In the genomic region with DNA sequence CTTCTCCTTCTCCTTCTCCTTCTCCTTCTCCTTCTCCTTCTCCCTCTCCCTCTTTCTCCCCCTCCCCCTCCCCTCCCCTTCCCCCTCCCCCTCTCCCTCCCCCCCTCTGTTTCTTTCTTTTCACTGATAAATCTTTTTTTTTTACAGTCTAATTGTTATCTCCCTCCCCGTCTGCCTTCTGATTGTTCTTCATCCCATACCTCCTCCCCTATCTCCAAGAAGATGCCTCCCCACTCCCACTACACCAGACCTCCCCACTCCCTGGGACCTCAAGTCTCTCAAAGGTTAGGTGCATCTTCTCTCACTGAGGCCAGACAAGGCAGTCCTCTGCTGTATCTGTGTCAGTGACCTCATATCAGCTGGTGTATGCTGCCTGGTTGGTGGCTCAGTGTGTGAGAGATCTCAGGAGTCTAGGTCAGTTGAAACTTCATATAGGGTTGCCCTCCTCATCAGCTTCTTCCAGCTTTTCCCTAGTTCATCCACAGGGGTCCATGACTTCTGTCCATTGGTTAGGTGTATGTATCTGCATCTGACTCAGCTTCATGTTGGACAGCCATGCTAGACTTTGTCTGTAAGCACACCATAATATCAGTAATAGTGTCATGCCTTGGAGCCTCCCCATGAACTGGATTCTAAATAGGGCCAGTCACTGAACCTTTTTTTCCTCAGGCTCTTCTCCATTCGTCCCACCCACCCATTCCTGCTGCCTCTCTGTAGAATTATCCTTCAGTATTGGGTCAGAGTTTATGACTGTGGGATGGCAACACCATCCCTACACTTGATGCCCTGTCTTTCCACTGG, we compare ENCODE assay signal across 31 mouse cellular contexts. TPM values are rescaled to one million over a fixed set of nuclear protein-coding genes. Genes with fewer than 3 reads are reported as not detected.
DNase-seq lines count a peak whose midpoint lies in the region; ATAC-seq and TF ChIP-seq lines count a peak whose summit lies in the region.
"Had no signal": no experiment of that assay in that cellular context is flagged by ENCODE, and none has a peak within 500 bp of the region (broad histone marks: within the 10 kb centered on the region; RNA-seq: fewer than 3 reads in every experiment).

No protein-coding gene starts in this region.

- H3K27me3 ChIP-seq in heart, embryonic 11.5 days (ENCODE audit: control insufficient read depth, insufficient read depth, low read length), result no peaks in the 10 kb centered on the region
- H3K27me3 ChIP-seq in liver, embryonic 12.5 days (replicated peaks), result no peaks in the 10 kb centered on the region
- H3K27me3 ChIP-seq in liver, embryonic 16.5 days (ENCODE audit: control insufficient read depth, insufficient read depth, low read depth, low read length), result no peaks in the 10 kb centered on the region
- H3K27me3 ChIP-seq in midbrain, postnatal 0 days (ENCODE audit: insufficient read depth, low read length), result no peaks in the 10 kb centered on the region
- H3K27me3 ChIP-seq in hindbrain, embryonic 10.5 days (ENCODE audit: insufficient read depth, poor library complexity, severe bottlenecking), result no peaks in the 10 kb centered on the region
- H3K27me3 ChIP-seq: embryonic facial prominence, embryonic 15.5 days; forebrain, embryonic 13.5 days; hindbrain, embryonic 13.5 days had no signal

- no peak for TF ChIP-seq CTCF in midbrain, postnatal 0 days (IDR thresholded peaks at IDR 0.05)

- H3K9me3 ChIP-seq in heart, embryonic 11.5 days (replicated peaks; ENCODE audit: control insufficient read depth, low read length), result no peaks in the 10 kb centered on the region
- H3K9me3 ChIP-seq in liver, embryonic 12.5 days (replicated peaks), result no peaks in the 10 kb centered on the region
- H3K9me3 ChIP-seq in liver, embryonic 16.5 days (replicated peaks; ENCODE audit: control insufficient read depth, low read length), result no peaks in the 10 kb centered on the region
- no peaks in the 10 kb centered on the region for H3K9me3 ChIP-seq in midbrain, postnatal 0 days (ENCODE audit: low read length)
- H3K9me3 ChIP-seq in hindbrain, embryonic 10.5 days, result no peaks in the 10 kb centered on the region
- H3K9me3 ChIP-seq: embryonic facial prominence, embryonic 15.5 days; forebrain, embryonic 13.5 days; heart, embryonic 10.5 days; hindbrain, embryonic 13.5 days had no signal

- no peak overlapping the region for H3K4me3 ChIP-seq in heart, embryonic 11.5 days (ENCODE audit: low read depth, low read length)
- H3K4me3 ChIP-seq in liver, embryonic 12.5 days, result no peak overlapping the region
- no peak overlapping the region for H3K4me3 ChIP-seq in liver, embryonic 16.5 days (ENCODE audit: low read depth, low read length)
- no peak overlapping the region for H3K4me3 ChIP-seq in midbrain, postnatal 0 days (ENCODE audit: low read depth, low read length)
- H3K4me3 ChIP-seq in hindbrain, embryonic 10.5 days, result no peak overlapping the region
- H3K4me3 ChIP-seq: embryonic facial prominence, embryonic 15.5 days; forebrain, embryonic 13.5 days; gastrocnemius, adult 2 months; heart, embryonic 10.5 days; hindbrain, embryonic 13.5 days had no signal

- H3K9ac ChIP-seq in heart, embryonic 11.5 days (ENCODE audit: low read depth, low read length), result no peak overlapping the region
- H3K9ac ChIP-seq in liver, embryonic 12.5 days, result peak overlapping the region; percentile 57
- H3K9ac ChIP-seq in liver, embryonic 16.5 days (ENCODE audit: low read depth, low read length), result peak overlapping the region; percentile 40
- H3K9ac ChIP-seq in midbrain, postnatal 0 days (replicated peaks; ENCODE audit: low read length, poor library complexity, severe bottlenecking), result no peak overlapping the region
- H3K9ac ChIP-seq: embryonic facial prominence, embryonic 15.5 days; forebrain, embryonic 13.5 days; forebrain, postnatal 0 days; hindbrain, embryonic 13.5 days had no signal

- 35% methylated on average over 2 of the region's 2 CpGs for WGBS in heart, embryonic 11.5 days (ENCODE audit: insufficient replicate concordance)
- 28% methylated on average over 1 of the region's 2 CpGs for WGBS in liver, embryonic 12.5 days (ENCODE audit: insufficient replicate concordance)
- WGBS in liver, embryonic 16.5 days (ENCODE audit: insufficient replicate concordance), result 19% methylated on average over 2 of the region's 2 CpGs
- 33% methylated on average over 1 of the region's 2 CpGs for WGBS in midbrain, postnatal 0 days
- WGBS in hindbrain, embryonic 10.5 days, result 42% methylated on average over 2 of the region's 2 CpGs

- no peaks in the 10 kb centered on the region for H3K4me1 ChIP-seq in heart, embryonic 11.5 days (ENCODE audit: control insufficient read depth, insufficient read depth, low read length)
- H3K4me1 ChIP-seq in liver, embryonic 12.5 days, result peaks cover 62% of the 10 kb centered on the region
- peaks cover 23% of the 10 kb centered on the region for H3K4me1 ChIP-seq in liver, embryonic 16.5 days (ENCODE audit: control insufficient read depth, low read depth, low read length)
- no peaks in the 10 kb centered on the region for H3K4me1 ChIP-seq in midbrain, postnatal 0 days (ENCODE audit: insufficient read depth, low read length)
- H3K4me1 ChIP-seq in hindbrain, embryonic 10.5 days (replicated peaks), result no peaks in the 10 kb centered on the region
- H3K4me1 ChIP-seq: embryonic facial prominence, embryonic 15.5 days; forebrain, embryonic 13.5 days; heart, embryonic 10.5 days; hindbrain, embryonic 13.5 days had no signal

- H3K36me3 ChIP-seq in heart, embryonic 11.5 days (ENCODE audit: control insufficient read depth, insufficient read depth, low read length), result no peaks in the 10 kb centered on the region
- no peaks in the 10 kb centered on the region for H3K36me3 ChIP-seq in liver, embryonic 12.5 days
- H3K36me3 ChIP-seq in liver, embryonic 16.5 days (ENCODE audit: control insufficient read depth, insufficient read depth), result no peaks in the 10 kb centered on the region
- no peaks in the 10 kb centered on the region for H3K36me3 ChIP-seq in midbrain, postnatal 0 days (ENCODE audit: insufficient read depth, low read length)
- H3K36me3 ChIP-seq in hindbrain, embryonic 10.5 days, result no peaks in the 10 kb centered on the region
- H3K36me3 ChIP-seq: embryonic facial prominence, embryonic 15.5 days; heart, embryonic 10.5 days; hindbrain, embryonic 13.5 days had no signal

- no peak for DNase-seq in heart, postnatal 4 days
- no peak for DNase-seq in midbrain, postnatal 0 days (ENCODE audit: low spot score)
- DNase-seq in hindbrain, embryonic 10.5 days (ENCODE audit: low spot score), result no peak
- DNase-seq: adrenal gland, adult 8-10 months; B cell, adult 2 months; cerebellum, adult 11 months; cerebellum, adult 8-10 months; cerebellum, postnatal 14 days; embryo, embryonic 11 days; forebrain, postnatal 0 days; gastrocnemius, adult 2 months; gastrocnemius, postnatal 25 days; heart, postnatal 36 days had no signal

- H3K27ac ChIP-seq in heart, embryonic 11.5 days (ENCODE audit: low read depth, low read length), result 0 out of 2 replicates have a peak overlapping the region, but pooled peaks have one; percentile 22
- H3K27ac ChIP-seq in liver, embryonic 12.5 days, result peak overlapping the region; percentile 81
- peak overlapping the region; percentile 67 for H3K27ac ChIP-seq in liver, embryonic 16.5 days (ENCODE audit: low read length)
- no peak overlapping the region for H3K27ac ChIP-seq in midbrain, postnatal 0 days (ENCODE audit: low read depth, low read length)
- no peak overlapping the region for H3K27ac ChIP-seq in hindbrain, embryonic 10.5 days
- H3K27ac ChIP-seq: embryonic facial prominence, embryonic 15.5 days; forebrain, embryonic 13.5 days; gastrocnemius, adult 2 months; heart, embryonic 10.5 days; hindbrain, embryonic 13.5 days; hindbrain, postnatal 0 days had no signal

- H3K4me2 ChIP-seq in heart, embryonic 11.5 days, result peak overlapping the region; percentile 35
- peak overlapping the region; percentile 38 for H3K4me2 ChIP-seq in liver, embryonic 12.5 days
- 0 out of 2 replicates have a peak overlapping the region, but pooled peaks have one; percentile 6 for H3K4me2 ChIP-seq in liver, embryonic 16.5 days (ENCODE audit: low read depth, low read length)
- H3K4me2 ChIP-seq in midbrain, postnatal 0 days (ENCODE audit: low read depth, low read length, poor library complexity, severe bottlenecking), result no peak overlapping the region
- H3K4me2 ChIP-seq: embryonic facial prominence, embryonic 15.5 days; forebrain, embryonic 13.5 days; hindbrain, embryonic 13.5 days had no signal

- no peak for ATAC-seq in heart, embryonic 11.5 days (replicated peaks; ENCODE audit: insufficient number of reproducible peaks, low FRiP score, low TSS enrichment)
- ATAC-seq in erythroblast, adult 5-6 weeks (replicated peaks; ENCODE audit: low FRiP score, poor library complexity, severe bottlenecking), result peak; percentile 50; the same call in 1 of the 2 replicates
- ATAC-seq in liver, embryonic 12.5 days, result peak; percentile 75
- peak; percentile 73 for ATAC-seq in liver, embryonic 16.5 days (ENCODE audit: low read depth)
- ATAC-seq in midbrain, postnatal 0 days (ENCODE audit: low FRiP score), result no peak
- ATAC-seq in erythroid progenitor cell, adult 5-6 weeks (replicated peaks; ENCODE audit: low FRiP score, poor library complexity, severe bottlenecking), result no peak
- ATAC-seq: CD4-positive, CD25-positive, alpha-beta regulatory T cell, adult 4 months; forebrain, embryonic 13.5 days; forebrain, postnatal 0 days; hindbrain, postnatal 0 days had no signal

RNA-seq across cellular contexts. Expression of gene Hbb-bh1, which starts 1.8 kb away (rescaled TPM):
- 7,786 and 8,740 TPM in 2 replicates for polyA plus RNA-seq in heart, embryonic 11.5 days (2014; fragmentation: Nextera tagmentation; extraction: Ambion mirVana)
- total RNA-seq in heart, postnatal 4 days (2021), result not detected
- not detected in 2 replicates for total RNA-seq in erythroblast, adult 5-6 weeks (2015; ENCODE audit: low replicate concordance)
- not detected in 2 replicates for total RNA-seq in erythroblast, adult 5-6 weeks (2017; ENCODE audit: low replicate concordance)
- 1,392 and 1,481 TPM in 2 replicates for polyA plus RNA-seq in liver, embryonic 12.5 days (2016; fragmentation: Nextera tagmentation; extraction: Ambion mirVana)
- 24.9 and 31.8 TPM in 2 replicates for polyA plus RNA-seq in liver, embryonic 16.5 days (2015; fragmentation: Nextera tagmentation; extraction: Ambion mirVana)
- total RNA-seq in midbrain, postnatal 0 days (2014; rRNA removed), result not detected in 2 replicates
- polyA plus RNA-seq in midbrain, postnatal 0 days (2015; fragmentation: Nextera tagmentation; extraction: Ambion mirVana), result not detected in 2 replicates
- 3,568 and 4,570 TPM in 2 replicates for polyA plus RNA-seq in hindbrain, embryonic 10.5 days (2016; fragmentation: Nextera tagmentation; extraction: Ambion mirVana)
- total RNA-seq in erythroid progenitor cell, adult 5-6 weeks (2015; ENCODE audit: low replicate concordance), result not detected in 2 replicates
- not detected in 2 replicates for total RNA-seq in erythroid progenitor cell, adult 5-6 weeks (2017; ENCODE audit: low replicate concordance)
- total RNA-seq: adrenal gland, adult 8-10 months; adrenal gland, postnatal 4 days; common myeloid progenitor, adult 5-6 weeks; forebrain, postnatal 0 days; gastrocnemius, adult 2 months; gastrocnemius, postnatal 25 days; granulocyte monocyte progenitor cell, adult 5-6 weeks; heart, postnatal 36 days; hindbrain, postnatal 0 days had no signal
- polyA plus RNA-seq: CD4-positive, CD25-positive, alpha-beta regulatory T cell, adult 4 months; forebrain, postnatal 0 days; heart, postnatal 0 days; hindbrain, postnatal 0 days had no signal

RNA-seq across cellular contexts. Expression of gene Hbb-bh2, which starts 4.4 kb away (rescaled TPM):
- 0.31 TPM in 1 of 2 replicates, not detected in the other for polyA plus RNA-seq in heart, embryonic 11.5 days (2014; fragmentation: Nextera tagmentation; extraction: Ambion mirVana)
- total RNA-seq in heart, postnatal 4 days (2021), result not detected
- total RNA-seq in erythroblast, adult 5-6 weeks (2015; ENCODE audit: low replicate concordance), result not detected in 2 replicates
- 1.0 and 4.6 TPM in 2 replicates for total RNA-seq in erythroblast, adult 5-6 weeks (2017; ENCODE audit: low replicate concordance)
- polyA plus RNA-seq in liver, embryonic 12.5 days (2016; fragmentation: Nextera tagmentation; extraction: Ambion mirVana), result 0.72 and 1.2 TPM in 2 replicates
- 0.22 TPM in 1 of 2 replicates, not detected in the other for polyA plus RNA-seq in liver, embryonic 16.5 days (2015; fragmentation: Nextera tagmentation; extraction: Ambion mirVana)
- total RNA-seq in midbrain, postnatal 0 days (2014; rRNA removed), result not detected in 2 replicates
- not detected in 2 replicates for polyA plus RNA-seq in midbrain, postnatal 0 days (2015; fragmentation: Nextera tagmentation; extraction: Ambion mirVana)
- polyA plus RNA-seq in hindbrain, embryonic 10.5 days (2016; fragmentation: Nextera tagmentation; extraction: Ambion mirVana), result 0.63 TPM in 1 of 2 replicates, not detected in the other
- total RNA-seq in erythroid progenitor cell, adult 5-6 weeks (2015; ENCODE audit: low replicate concordance), result not detected in 2 replicates
- total RNA-seq in erythroid progenitor cell, adult 5-6 weeks (2017; ENCODE audit: low replicate concordance), result not detected in 2 replicates
- total RNA-seq: adrenal gland, adult 8-10 months; adrenal gland, postnatal 4 days; common myeloid progenitor, adult 5-6 weeks; forebrain, postnatal 0 days; gastrocnemius, adult 2 months; gastrocnemius, postnatal 25 days; granulocyte monocyte progenitor cell, adult 5-6 weeks; heart, postnatal 36 days; hindbrain, postnatal 0 days had no signal
- polyA plus RNA-seq: brain, embryonic 14.5 days; CD4-positive, CD25-positive, alpha-beta regulatory T cell, adult 4 months; embryonic facial prominence, embryonic 11.5 days; embryonic facial prominence, embryonic 15.5 days; forebrain, embryonic 13.5 days; forebrain, postnatal 0 days; heart, postnatal 0 days; hindbrain, embryonic 13.5 days; hindbrain, postnatal 0 days; intestine, embryonic 14.5 days had no signal

RNA-seq across cellular contexts. Expression of gene Hbb-y, which starts 8.3 kb away (rescaled TPM):
- 35,401 and 41,924 TPM in 2 replicates for polyA plus RNA-seq in heart, embryonic 11.5 days (2014; fragmentation: Nextera tagmentation; extraction: Ambion mirVana)
- total RNA-seq in heart, postnatal 4 days (2021), result under 1 TPM in 1 of 2 experiments, not detected in 1; 0.74 TPM
- total RNA-seq in erythroblast, adult 5-6 weeks (2015; ENCODE audit: low replicate concordance), result 2.9 and 8.6 TPM in 2 replicates
- not detected in 2 replicates for total RNA-seq in erythroblast, adult 5-6 weeks (2017; ENCODE audit: low replicate concordance)
- polyA plus RNA-seq in liver, embryonic 12.5 days (2016; fragmentation: Nextera tagmentation; extraction: Ambion mirVana), result 9,927 and 10,875 TPM in 2 replicates
- 114 and 115 TPM in 2 replicates for polyA plus RNA-seq in liver, embryonic 16.5 days (2015; fragmentation: Nextera tagmentation; extraction: Ambion mirVana)
- 1.0 TPM in 1 of 2 replicates, not detected in the other for total RNA-seq in midbrain, postnatal 0 days (2014; rRNA removed)
- polyA plus RNA-seq in midbrain, postnatal 0 days (2015; fragmentation: Nextera tagmentation; extraction: Ambion mirVana), result 1.1 TPM in 1 of 2 replicates, not detected in the other
- 8,684 and 9,134 TPM in 2 replicates for polyA plus RNA-seq in hindbrain, embryonic 10.5 days (2016; fragmentation: Nextera tagmentation; extraction: Ambion mirVana)
- total RNA-seq in erythroid progenitor cell, adult 5-6 weeks (2015; ENCODE audit: low replicate concordance), result not detected in 2 replicates
- not detected in 2 replicates for total RNA-seq in erythroid progenitor cell, adult 5-6 weeks (2017; ENCODE audit: low replicate concordance)
- total RNA-seq: adrenal gland, adult 8-10 months; adrenal gland, postnatal 4 days; gastrocnemius, adult 2 months; gastrocnemius, postnatal 25 days; granulocyte monocyte progenitor cell, adult 5-6 weeks; heart, postnatal 36 days; hindbrain, postnatal 0 days had no signal
- polyA plus RNA-seq: CD4-positive, CD25-positive, alpha-beta regulatory T cell, adult 4 months had no signal

RNA-seq across cellular contexts. Expression of gene Hbb-bs, which starts 16.8 kb away (rescaled TPM):
- 849 and 1,123 TPM in 2 replicates for polyA plus RNA-seq in heart, embryonic 11.5 days (2014; fragmentation: Nextera tagmentation; extraction: Ambion mirVana)
- total RNA-seq in heart, postnatal 4 days (2021), result over 10,000 TPM in 1 of 2 experiments, 1,000 to 10,000 TPM in 1; 4,494 to 12,962 TPM
- 179,259 and 187,171 TPM in 2 replicates for total RNA-seq in erythroblast, adult 5-6 weeks (2015; ENCODE audit: low replicate concordance)
- 69,583 and 76,927 TPM in 2 replicates for total RNA-seq in erythroblast, adult 5-6 weeks (2017; ENCODE audit: low replicate concordance)
- 70,723 and 73,152 TPM in 2 replicates for polyA plus RNA-seq in liver, embryonic 12.5 days (2016; fragmentation: Nextera tagmentation; extraction: Ambion mirVana)
- polyA plus RNA-seq in liver, embryonic 16.5 days (2015; fragmentation: Nextera tagmentation; extraction: Ambion mirVana), result 113,562 and 115,549 TPM in 2 replicates
- 1,016 and 1,022 TPM in 2 replicates for total RNA-seq in midbrain, postnatal 0 days (2014; rRNA removed)
- 709 and 771 TPM in 2 replicates for polyA plus RNA-seq in midbrain, postnatal 0 days (2015; fragmentation: Nextera tagmentation; extraction: Ambion mirVana)
- polyA plus RNA-seq in hindbrain, embryonic 10.5 days (2016; fragmentation: Nextera tagmentation; extraction: Ambion mirVana), result 78.1 and 116 TPM in 2 replicates
- total RNA-seq in erythroid progenitor cell, adult 5-6 weeks (2015; ENCODE audit: low replicate concordance), result 118,402 and 120,100 TPM in 2 replicates
- total RNA-seq in erythroid progenitor cell, adult 5-6 weeks (2017; ENCODE audit: low replicate concordance), result 41,622 and 62,915 TPM in 2 replicates

RNA-seq across cellular contexts. Expression of gene Hbb-bt, which starts 30.9 kb away (rescaled TPM):
- 2,483 and 3,067 TPM in 2 replicates for polyA plus RNA-seq in heart, embryonic 11.5 days (2014; fragmentation: Nextera tagmentation; extraction: Ambion mirVana)
- total RNA-seq in heart, postnatal 4 days (2021), result 1,000 to 10,000 TPM in 1 of 2 experiments, 100 to 1,000 TPM in 1; 541 to 1,864 TPM
- 39,556 and 40,045 TPM in 2 replicates for total RNA-seq in erythroblast, adult 5-6 weeks (2015; ENCODE audit: low replicate concordance)
- total RNA-seq in erythroblast, adult 5-6 weeks (2017; ENCODE audit: low replicate concordance), result 14,681 and 15,230 TPM in 2 replicates
- 37,996 and 38,837 TPM in 2 replicates for polyA plus RNA-seq in liver, embryonic 12.5 days (2016; fragmentation: Nextera tagmentation; extraction: Ambion mirVana)
- 43,947 and 47,652 TPM in 2 replicates for polyA plus RNA-seq in liver, embryonic 16.5 days (2015; fragmentation: Nextera tagmentation; extraction: Ambion mirVana)
- 140 and 223 TPM in 2 replicates for total RNA-seq in midbrain, postnatal 0 days (2014; rRNA removed)
- 153 and 165 TPM in 2 replicates for polyA plus RNA-seq in midbrain, postnatal 0 days (2015; fragmentation: Nextera tagmentation; extraction: Ambion mirVana)
- 187 and 377 TPM in 2 replicates for polyA plus RNA-seq in hindbrain, embryonic 10.5 days (2016; fragmentation: Nextera tagmentation; extraction: Ambion mirVana)
- total RNA-seq in erythroid progenitor cell, adult 5-6 weeks (2015; ENCODE audit: low replicate concordance), result 26,042 and 29,427 TPM in 2 replicates
- total RNA-seq in erythroid progenitor cell, adult 5-6 weeks (2017; ENCODE audit: low replicate concordance), result 7,139 and 8,294 TPM in 2 replicates
- total RNA-seq: granulocyte monocyte progenitor cell, adult 5-6 weeks had no signal

Comparison
In these comparisons a context has a peak if more than half of its experiments do, and no peak if none do; other contexts are left out.
1. RNA of gene Hbb-bh1, which starts 1.8 kb away (polyA plus RNA-seq): 7,786 to 8,740 TPM in heart, embryonic 11.5 days, 3,568 to 4,570 TPM in hindbrain, embryonic 10.5 days and 1,392 to 1,481 TPM in liver, embryonic 12.5 days; 24.9 to 31.8 TPM in liver, embryonic 16.5 days and not detected in midbrain, postnatal 0 days; every median in the first group is over 10 times any median in the second.
2. RNA of gene Hbb-y, which starts 8.3 kb away (polyA plus RNA-seq): 35,401 to 41,924 TPM in heart, embryonic 11.5 days, 9,927 to 10,875 TPM in liver, embryonic 12.5 days and 8,684 to 9,134 TPM in hindbrain, embryonic 10.5 days; 114 to 115 TPM in liver, embryonic 16.5 days and 1.1 TPM in midbrain, postnatal 0 days; every median in the first group is over 10 times any median in the second.
3. ATAC-seq: peak in erythroblast, adult 5-6 weeks (single experiment), liver, embryonic 12.5 days (single experiment) and liver, embryonic 16.5 days (single experiment); none in heart, embryonic 11.5 days (single experiment), midbrain, postnatal 0 days (single experiment) and erythroid progenitor cell, adult 5-6 weeks (single experiment).
4. H3K27ac ChIP-seq: peak in heart, embryonic 11.5 days (single experiment), liver, embryonic 12.5 days (single experiment) and liver, embryonic 16.5 days (single experiment); none in midbrain, postnatal 0 days (single experiment) and hindbrain, embryonic 10.5 days (single experiment).
5. H3K9ac ChIP-seq: peak in liver, embryonic 12.5 days (single experiment) and liver, embryonic 16.5 days (single experiment); none in heart, embryonic 11.5 days (single experiment) and midbrain, postnatal 0 days (single experiment).